Mouse (Mus musculus): Measurements from ENCODE around the gene Ttpal. TPM values are rescaled to one million over a fixed set of nuclear protein-coding genes. Genes with fewer than 3 reads are reported as not detected.
A peak's percentile ranks its signal among the peaks of the same experiment; 100 is the strongest.

The Ttpal gene
- total RNA-seq, 2 experiments from 2014 or later, result 13.6 to 13.9 TPM

- DNase-seq, result no peak
- intact Hi-C loops (cut with DNase I), result loop anchor here (5.0 kb wide), 1 partner anchor 35 kb away; no protein-coding TSS in a partner anchor
Observed at GRCm38 (mm10) chr2:163657486-163657885, 55.4 kb downstream of the Ttpal start.

DNA sequence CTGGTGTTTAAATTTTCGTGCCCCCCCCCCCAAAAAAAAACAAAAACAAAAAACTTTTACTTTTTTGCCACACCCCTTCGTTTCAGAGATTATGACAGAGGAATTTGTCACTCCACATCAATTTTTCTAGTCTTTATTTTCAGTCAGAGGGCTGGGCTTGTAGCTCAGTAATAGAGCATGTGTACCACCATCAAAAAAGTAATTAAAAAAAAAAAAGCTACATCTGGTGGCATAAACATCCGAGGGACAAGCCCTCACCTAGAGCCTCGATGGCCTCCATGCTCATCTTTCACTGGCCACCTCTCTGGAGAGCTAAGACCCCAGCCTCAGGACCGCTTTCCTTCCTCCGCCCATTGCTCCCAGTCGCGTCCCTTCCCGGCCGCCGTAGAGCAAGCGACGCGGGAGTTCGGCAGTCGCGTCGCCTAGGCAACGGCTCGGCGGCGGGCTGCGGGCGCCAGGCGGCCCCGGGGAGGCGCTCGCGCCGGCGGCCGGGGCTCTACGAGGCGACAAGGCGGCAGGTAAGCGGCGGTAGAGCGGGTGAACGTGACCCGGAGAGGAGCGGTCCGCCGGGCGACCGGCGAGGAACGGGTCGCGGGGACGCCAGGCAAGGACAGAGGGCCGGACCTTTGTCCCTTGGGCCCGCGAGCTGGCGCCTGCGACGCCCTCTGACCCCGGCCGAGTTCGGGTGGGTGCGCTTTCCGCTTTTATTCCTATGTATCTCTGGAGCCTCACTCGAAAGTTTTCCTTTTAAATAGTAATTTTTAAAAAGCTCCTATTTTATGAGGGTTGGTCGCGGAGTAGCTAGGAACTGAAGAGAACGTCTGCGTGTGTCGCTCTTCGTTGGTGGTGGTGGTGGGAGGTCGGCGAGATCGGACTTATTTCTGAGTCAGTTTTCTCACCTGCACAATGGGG lies 56.1 kb downstream of the Ttpal start, which contains the start of gene Pkig:
Gene Pkig, plus strand, starts transcription at position 412 of the 912 bp plus-strand sequence.
- DNase-seq, result peak; percentile 91 to 93
- intact Hi-C loops (cut with DNase I), result loop anchor here (2.0 to 5.0 kb wide), 3 partner anchors 34 to 61 kb away; no protein-coding TSS in a partner anchor

DNA sequence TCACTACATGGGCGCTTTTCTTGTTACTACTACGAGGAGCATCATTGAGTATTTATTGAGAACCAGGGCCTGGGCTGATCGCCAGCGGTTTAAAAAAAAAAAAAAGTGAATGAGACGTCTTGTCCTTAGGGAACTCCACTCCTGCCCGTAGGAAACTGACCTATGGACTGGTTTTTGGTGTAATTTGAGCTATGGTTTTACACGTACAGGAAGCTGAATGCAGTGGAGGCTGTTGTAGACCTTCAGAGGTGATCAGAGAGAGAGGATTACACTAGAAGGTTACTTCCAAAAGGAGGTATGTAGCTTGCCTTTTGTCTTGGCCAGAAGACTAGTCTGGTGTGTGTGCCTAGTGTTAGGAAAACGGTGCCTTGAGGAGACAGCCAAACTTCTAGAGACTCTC lies 56.8 kb downstream of the Ttpal start:
- intact Hi-C loops (cut with DNase I), result loop anchor here (2.0 to 5.0 kb wide), 3 partner anchors 33 to 60 kb away; no protein-coding TSS in a partner anchor

GRCm38 (mm10) chr2:163659431-163659830 lies 57.3 kb downstream of the Ttpal start:
- intact Hi-C loops (cut with DNase I), result loop anchor here (2.0 to 5.0 kb wide), 3 partner anchors 33 to 59 kb away; no protein-coding TSS in a partner anchor
- DNase-seq, result no peak

More for the DNA sequence above, 56.8 kb downstream of the Ttpal start:
- no peak for DNase-seq

DNA sequence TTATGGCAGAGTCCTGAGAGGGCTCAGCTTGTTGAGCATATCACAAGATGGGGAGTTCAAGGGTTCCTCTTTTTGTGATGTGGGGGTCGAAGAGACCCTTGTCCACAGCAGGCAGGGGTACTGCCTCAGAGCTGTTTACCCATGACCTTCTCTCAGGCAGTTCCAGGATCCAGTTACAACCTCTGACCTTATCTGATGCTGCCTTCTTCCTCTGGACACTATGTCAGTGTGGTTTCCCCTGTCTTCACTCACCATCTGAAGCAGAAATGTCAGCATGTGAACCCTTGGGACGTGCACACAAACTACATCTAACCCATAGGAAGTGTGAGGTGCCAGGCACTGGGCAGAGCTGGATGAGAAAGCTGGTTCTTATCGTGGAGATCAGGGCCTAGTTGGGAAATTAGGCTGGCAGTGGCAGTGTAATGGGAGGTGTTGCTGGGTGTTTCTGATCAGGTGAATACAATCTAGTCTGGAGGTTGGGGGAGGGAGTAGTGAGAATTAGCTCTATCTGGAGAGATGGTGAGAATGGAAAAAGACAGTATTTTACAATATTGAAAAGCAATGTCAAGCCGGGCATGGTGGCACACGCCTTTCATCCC lies 58.1 kb downstream of the Ttpal start:
- no peak for DNase-seq
- intact Hi-C loops (cut with DNase I), result no loop called here

- intact Hi-C loops (cut with DNase I), result no loop called here
- DNase-seq, result no peak
Observed at GRCm38 (mm10) chr2:163661371-163661850, 59.3 kb downstream of the Ttpal start.

GRCm38 (mm10) chr2:163662076-163662475 lies 60.0 kb downstream of the Ttpal start:
- no peak for DNase-seq
- intact Hi-C loops (cut with DNase I), result no loop called here

DNA sequence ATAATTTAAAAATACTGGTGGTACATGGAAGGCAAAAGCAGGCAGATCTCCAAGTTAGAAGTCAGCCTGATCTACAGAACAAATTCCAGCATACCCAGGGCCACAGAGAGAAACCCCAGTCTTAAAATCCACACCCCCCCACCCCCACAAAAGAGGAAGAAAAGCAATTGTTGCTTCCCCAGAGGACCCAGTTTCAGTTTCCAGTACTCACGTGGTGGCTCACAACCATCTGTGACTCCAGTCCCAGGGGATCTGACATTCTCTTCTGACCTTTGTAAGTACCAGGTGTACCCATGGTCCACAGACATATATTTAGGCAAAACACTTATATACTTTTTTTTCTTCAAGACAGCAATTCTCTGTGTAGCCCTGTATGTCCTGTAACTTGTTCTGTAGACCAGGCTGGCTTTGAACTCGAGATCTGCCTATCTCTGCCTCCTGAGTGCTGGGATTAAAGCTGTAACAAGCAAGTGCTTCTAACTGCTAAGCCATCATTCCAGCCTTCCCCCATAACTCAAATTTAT lies 60.6 kb downstream of the Ttpal start:
- intact Hi-C loops (cut with DNase I), result no loop called here
- no peak for DNase-seq

- intact Hi-C loops (cut with DNase I), result no loop called here
Observed at GRCm38 (mm10) chr2:163663930-163664329, 61.8 kb downstream of the Ttpal start.

DNA sequence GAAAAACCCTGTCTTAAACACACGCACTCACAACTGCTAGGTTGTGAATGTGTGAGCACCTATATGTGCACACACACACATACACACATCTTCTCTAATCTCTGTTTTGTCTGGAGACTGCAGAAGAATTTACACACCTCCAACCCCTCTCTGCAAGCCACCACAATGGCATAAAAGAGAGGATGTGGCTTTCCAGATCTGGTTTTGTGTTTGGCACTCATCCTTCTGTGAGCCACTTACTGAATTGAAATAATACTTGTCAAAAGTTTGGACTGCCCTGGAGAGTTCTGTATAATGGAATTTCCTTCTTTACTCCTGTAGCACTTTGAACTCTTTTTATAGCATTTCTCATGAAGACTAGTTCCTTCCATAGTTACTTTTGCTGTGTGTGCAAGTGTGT lies 64.9 kb downstream of the Ttpal start:
- intact Hi-C loops (cut with DNase I), result no loop called here
- no peak for DNase-seq

More at GRCm38 (mm10) chr2:163663930-163664329, 61.8 kb downstream of the Ttpal start:
- no peak for DNase-seq

Other genes starting within 250 kb of the Ttpal start
- gene Jph2, start 204.3 kb upstream of the Ttpal start, total RNA-seq (2021), result 100 to 1,000 TPM; 401 to 402 TPM
- gene Oser1, start 177.6 kb upstream of the Ttpal start, total RNA-seq (2021), result 10 to 100 TPM; 22.3 to 25.3 TPM
- gene Gdap1l1, start 163.8 kb upstream of the Ttpal start, total RNA-seq (2021), result not detected
- gene Fitm2, start 129.7 kb upstream of the Ttpal start, total RNA-seq (2021), result 100 to 1,000 TPM; 145 to 152 TPM
- gene R3hdml, start 110.0 kb upstream of the Ttpal start, total RNA-seq (2021), result not detected
- under 1 TPM in 1 of 2 experiments, not detected in 1; 0.05 TPM for gene Hnf4a, start 95.5 kb upstream of the Ttpal start, total RNA-seq (2021)
- gene Serinc3, start 42.8 kb downstream of the Ttpal start, total RNA-seq (2021), result 100 to 1,000 TPM; 360 to 363 TPM
- gene Pkig, start 56.1 kb downstream of the Ttpal start, total RNA-seq (2021), result 100 to 1,000 TPM; 183 to 188 TPM
- 1 to 10 TPM; 1.2 to 3.2 TPM for gene Ada, start 147.9 kb downstream of the Ttpal start, total RNA-seq (2021)
- under 1 TPM; 0.29 to 0.88 TPM for gene Ccn5, start 218.5 kb downstream of the Ttpal start, total RNA-seq (2021)